Mouse (Mus musculus): ENCODE data around the gene Slc12a7.

GRCm38 (mm10) chr13:73685502-73685901 is 47.4 kb upstream of the Slc12a7 start:
- TF ChIP-seq CTCF (IDR thresholded peaks at IDR 0.05; ENCODE audit: low read depth) = no peak
- no peak for TF ChIP-seq EP300 (IDR thresholded peaks at IDR 0.05; ENCODE audit: low read depth)

Measured in heart, postnatal 0 days (tissue).